Mouse (Mus musculus) heart, embryonic 10.5 days (tissue): Measurements from ENCODE around the gene Pigm. TPM values are rescaled to one million over a fixed set of nuclear protein-coding genes. Genes with fewer than 3 reads are reported as not detected.

Experiments
- DNase-seq: peaks from one replicate; pipeline ENCODE4 v3.0.0-alpha.2; 2017; ENCODE audit warnings: low spot score
- H3K27ac ChIP-seq: fragments of 300-500 bp; sonication (generic); 2 replicates; pipeline ENCODE4 v1.5.1; 2016; ENCODE audit warnings: mild to moderate bottlenecking
- H3K27me3 ChIP-seq: fragments of 300-500 bp; sonication (generic); 2 replicates; pipeline ENCODE4 v1.6.1; 2016; ENCODE audit warnings: mild to moderate bottlenecking; ENCODE audit not compliant: poor library complexity, insufficient read depth, severe bottlenecking
- H3K36me3 ChIP-seq: fragments of 300-500 bp; sonication (generic); 2 replicates; pipeline ENCODE4 v1.6.1; 2016; ENCODE audit warnings: mild to moderate bottlenecking, moderate library complexity
- H3K4me1 ChIP-seq: fragments of 300-500 bp; sonication (generic); 2 replicates; pipeline ENCODE4 v1.6.1; 2016; ENCODE audit warnings: mild to moderate bottlenecking
- H3K4me3 ChIP-seq: fragments of 300-500 bp; sonication (generic); 2 replicates; pipeline ENCODE4 v1.5.1; 2016; ENCODE audit warnings: mild to moderate bottlenecking, moderate library complexity
- H3K9me3 ChIP-seq: fragments of 300-500 bp; sonication (generic); 2 replicates; pipeline ENCODE4 v1.6.1; 2016; ENCODE audit warnings: mild to moderate bottlenecking, moderate library complexity
- WGBS: fragments of 180-500 bp; shearing (Covaris S2); methylation state at CpG from one replicate; pipeline ENCODE4 v1.1.7; 2016; 5-methylcytosine and 5-hydroxymethylcytosine counted together
- polyA plus RNA-seq: library from polyadenylated mRNA; unstranded; fragments of >200 nt; fragmentation: Nextera tagmentation; extraction: Ambion mirVana; gene quantifications from 2 replicates; pipeline ENCODE4 v1.2.1, GENCODE M21; 2016

Pigm gene
- polyA plus RNA-seq, 1 experiment from 2014 or later: 8.6 TPM

GRCm38 (mm10) chr1:172358341-172358740 lies 18.0 kb upstream of the Pigm start:
- Histone ChIP-seq H3K36me3 (no peaks in the 10 kb centered on the region), H3K4me3 (no peak overlapping the region), H3K4me1 (peaks cover 3% of the 10 kb centered on the region; the same call in 1 of the 2 replicates), H3K9me3 (no peaks in the 10 kb centered on the region), H3K27me3 (peaks cover 58% of the 10 kb centered on the region), H3K27ac (no peak overlapping the region)
- WGBS: 74% methylated on average over 10 of the region's 10 CpGs
- no peak for DNase-seq

GRCm38 (mm10) chr1:172364684-172365083 lies 11.7 kb upstream of the Pigm start:
- no peaks in the 10 kb centered on the region for H3K36me3 ChIP-seq
- peaks cover 26% of the 10 kb centered on the region for H3K27me3 ChIP-seq
- H3K4me1 ChIP-seq: 0 out of 2 replicates have a peak, but pooled peaks cover 4% of the 10 kb centered on the region
- no peak overlapping the region for H3K4me3 ChIP-seq
- DNase-seq: peak; percentile 82
- WGBS: 5% methylated on average over 6 of the region's 6 CpGs
- no peak overlapping the region for H3K27ac ChIP-seq
- no peaks in the 10 kb centered on the region for H3K9me3 ChIP-seq

GRCm38 (mm10) chr1:172368768-172369418 lies 7.5 kb upstream of the Pigm start:
- no peaks in the 10 kb centered on the region for H3K36me3 ChIP-seq
- 0 out of 2 replicates have a peak, but pooled peaks cover 4% of the 10 kb centered on the region for H3K4me1 ChIP-seq
- H3K27ac ChIP-seq: no peak overlapping the region
- WGBS: 25% methylated on average over 23 of the region's 23 CpGs
- H3K27me3 ChIP-seq: peaks cover 33% of the 10 kb centered on the region
- H3K9me3 ChIP-seq: no peaks in the 10 kb centered on the region
- DNase-seq: no peak
- H3K4me3 ChIP-seq: peak overlapping the region; percentile 18; the same call in 1 of the 2 replicates

GRCm38 (mm10) chr1:172376758-172377458 lies 562 bp downstream of the Pigm start:
- WGBS: 2% methylated on average over 62 of the region's 62 CpGs
- peak overlapping the region; percentile 89 for H3K27ac ChIP-seq
- peaks cover 15% of the 10 kb centered on the region for H3K4me1 ChIP-seq
- peak; percentile 79 for DNase-seq
- no peaks in the 10 kb centered on the region for H3K9me3 ChIP-seq
- peak overlapping the region; percentile 82 for H3K4me3 ChIP-seq
- H3K36me3 ChIP-seq: peaks cover 24% of the 10 kb centered on the region
- H3K27me3 ChIP-seq: no peaks in the 10 kb centered on the region

- no peaks in the 10 kb centered on the region for H3K9me3 ChIP-seq
- peaks cover 29% of the 10 kb centered on the region for H3K36me3 ChIP-seq
- H3K4me1 ChIP-seq: peaks cover 15% of the 10 kb centered on the region
- no peak for DNase-seq
- no peak overlapping the region for H3K27ac ChIP-seq
- WGBS: 75% methylated on average over 10 of the region's 10 CpGs
- no peaks in the 10 kb centered on the region for H3K27me3 ChIP-seq
- no peak overlapping the region for H3K4me3 ChIP-seq
Observed at GRCm38 (mm10) chr1:172380066-172380465, 3.7 kb downstream of the Pigm start.

- Histone ChIP-seq H3K27ac (no peak overlapping the region), H3K27me3 (no peaks in the 10 kb centered on the region), H3K4me1 (peaks cover 11% of the 10 kb centered on the region), H3K4me3 (no peak overlapping the region), H3K9me3 (no peaks in the 10 kb centered on the region), H3K36me3 (peaks cover 29% of the 10 kb centered on the region)
- WGBS: 95% methylated on average over 1 of the region's 1 CpGs
- DNase-seq: no peak
Observed at GRCm38 (mm10) chr1:172382090-172382489, 5.7 kb downstream of the Pigm start.

- Histone ChIP-seq H3K27ac (no peak overlapping the region), H3K36me3 (0 out of 2 replicates have a peak, but pooled peaks cover 4% of the 10 kb centered on the region), H3K4me3 (no peak overlapping the region), H3K9me3 (no peaks in the 10 kb centered on the region), H3K4me1 (peaks cover 6% of the 10 kb centered on the region; the same call in 1 of the 2 replicates), H3K27me3 (peaks cover 11% of the 10 kb centered on the region)
- peak; percentile 35 for DNase-seq
- WGBS: 80% methylated on average over 5 of the region's 5 CpGs
Observed at GRCm38 (mm10) chr1:172387246-172387645, 10.9 kb downstream of the Pigm start.

GRCm38 (mm10) chr1:172390769-172391168 lies 14.4 kb downstream of the Pigm start:
- Histone ChIP-seq H3K36me3 (no peaks in the 10 kb centered on the region), H3K4me3 (no peak overlapping the region), H3K4me1 (peaks cover 7% of the 10 kb centered on the region; the same call in 1 of the 2 replicates), H3K27me3 (peaks cover 30% of the 10 kb centered on the region), H3K27ac (no peak overlapping the region), H3K9me3 (no peaks in the 10 kb centered on the region)
- peak; percentile 62 for DNase-seq
- WGBS: 67% methylated on average over 1 of the region's 1 CpGs

- WGBS: 20% methylated on average over 20 of the region's 20 CpGs
- H3K27me3 ChIP-seq: peaks cover 30% of the 10 kb centered on the region
- no peaks in the 10 kb centered on the region for H3K9me3 ChIP-seq
- DNase-seq: peak; percentile 72
- no peak overlapping the region for H3K27ac ChIP-seq
- peak overlapping the region; percentile 38; the same call in 1 of the 2 replicates for H3K4me3 ChIP-seq
- H3K4me1 ChIP-seq: peaks cover 7% of the 10 kb centered on the region; the same call in 1 of the 2 replicates
- H3K36me3 ChIP-seq: no peaks in the 10 kb centered on the region
Observed at GRCm38 (mm10) chr1:172391807-172392581, 15.6 kb downstream of the Pigm start.

- H3K4me3 ChIP-seq: no peak overlapping the region
- no peaks in the 10 kb centered on the region for H3K9me3 ChIP-seq
- 83% methylated on average over 2 of the region's 2 CpGs for WGBS
- peaks cover 7% of the 10 kb centered on the region; the same call in 1 of the 2 replicates for H3K4me1 ChIP-seq
- no peak overlapping the region for H3K27ac ChIP-seq
- peaks cover 30% of the 10 kb centered on the region for H3K27me3 ChIP-seq
- peak; percentile 59 for DNase-seq
- no peaks in the 10 kb centered on the region for H3K36me3 ChIP-seq
Observed at GRCm38 (mm10) chr1:172392643-172393170, 16.4 kb downstream of the Pigm start.

- peaks cover 7% of the 10 kb centered on the region; the same call in 1 of the 2 replicates for H3K4me1 ChIP-seq
- H3K36me3 ChIP-seq: no peaks in the 10 kb centered on the region
- no peak overlapping the region for H3K27ac ChIP-seq
- WGBS: 51% methylated on average over 8 of the region's 8 CpGs
- peaks cover 30% of the 10 kb centered on the region for H3K27me3 ChIP-seq
- H3K4me3 ChIP-seq: no peak overlapping the region
- peak; percentile 6 for DNase-seq
- no peaks in the 10 kb centered on the region for H3K9me3 ChIP-seq
Observed at GRCm38 (mm10) chr1:172393739-172394138, 17.4 kb downstream of the Pigm start.

GRCm38 (mm10) chr1:172396996-172397752 lies 20.8 kb downstream of the Pigm start:
- WGBS: 49% methylated on average over 9 of the region's 9 CpGs
- Histone ChIP-seq H3K9me3 (no peaks in the 10 kb centered on the region), H3K4me1 (peaks cover 2% of the 10 kb centered on the region; the same call in 1 of the 2 replicates), H3K27me3 (peaks cover 20% of the 10 kb centered on the region; the same call in 1 of the 2 replicates), H3K27ac (no peak overlapping the region), H3K4me3 (no peak overlapping the region), H3K36me3 (no peaks in the 10 kb centered on the region)
- no peak for DNase-seq
